Mouse (Mus musculus) bone marrow macrophage, adult 2 months (primary cell): ENCODE data around the gene Thap7. TPM values are rescaled to one million over a fixed set of nuclear protein-coding genes. Genes with fewer than 3 reads are reported as not detected.
"Not testable (repeated sequence)": the region's sequence is repeated elsewhere in the genome, so short reads cannot be mapped to it uniquely, and the experiment has no call there.

ENCODE experiments used
- H3K27ac ChIP-seq: 2 replicates; pipeline ENCODE4 v1.5.1; 2012; ENCODE audit warnings: low read depth, low read length; ENCODE audit not compliant: insufficient read depth
- H3K4me1 ChIP-seq: 2 replicates; pipeline ENCODE4 v1.6.1; 2012; ENCODE audit warnings: low read length; ENCODE audit not compliant: control insufficient read depth, insufficient read depth
- H3K4me3 ChIP-seq: 2 replicates; pipeline ENCODE4 v1.5.1; 2012; ENCODE audit warnings: mild to moderate bottlenecking, low read length, moderate library complexity; ENCODE audit not compliant: insufficient read depth
- CTCF ChIP-seq: IDR thresholded peaks from 2 replicates; pipeline ENCODE4 v1.5.1; 2012; ENCODE audit warnings: low read depth, mild to moderate bottlenecking, low read length, moderate library complexity
- POLR2A ChIP-seq: IDR thresholded peaks from 2 replicates; pipeline ENCODE4 v1.6.1; 2012; ENCODE audit warnings: mild to moderate bottlenecking, low read depth, low read length, borderline replicate concordance
- polyA plus RNA-seq: library from polyadenylated mRNA; stranded (reverse); fragments of >200 nt; gene quantifications from 2 replicates; pipeline ENCODE4 v1.2.4, GENCODE M21; 2012; ENCODE audit not compliant: missing spikeins, insufficient read depth, insufficient read length

The Thap7 gene
- polyA plus RNA-seq, 1 experiment: 25.5 TPM

- no peak overlapping the region for H3K27ac ChIP-seq
- H3K4me1 ChIP-seq: peaks cover 22% of the 10 kb centered on the region
- H3K4me3 ChIP-seq: no peak overlapping the region
- TF ChIP-seq POLR2A (no peak), CTCF (no peak)
Observed at GRCm38 (mm10) chr16:17559396-17560027, 28.6 kb upstream of the Thap7 start.

GRCm38 (mm10) chr16:17558811-17559210 is 27.9 kb upstream of the Thap7 start:
- Histone ChIP-seq H3K4me1 (peaks cover 28% of the 10 kb centered on the region), H3K4me3 (no peak overlapping the region), H3K27ac (no peak overlapping the region)
- TF ChIP-seq CTCF (no peak), POLR2A (no peak)

GRCm38 (mm10) chr16:17557947-17558480 is 27.1 kb upstream of the Thap7 start:
- no peak overlapping the region for H3K27ac ChIP-seq
- H3K4me1 ChIP-seq: peaks cover 31% of the 10 kb centered on the region
- TF ChIP-seq POLR2A (no peak), CTCF (peak; percentile 98)
- no peak overlapping the region for H3K4me3 ChIP-seq

- Histone ChIP-seq H3K27ac (no peak overlapping the region), H3K4me1 (peaks cover 31% of the 10 kb centered on the region), H3K4me3 (no peak overlapping the region)
- TF ChIP-seq POLR2A: no peak
- TF ChIP-seq CTCF: no peak
Observed at GRCm38 (mm10) chr16:17556907-17557306, 26.0 kb upstream of the Thap7 start.

- TF ChIP-seq POLR2A (no peak), CTCF (no peak)
- Histone ChIP-seq H3K4me3 (no peak overlapping the region), H3K4me1 (peaks cover 25% of the 10 kb centered on the region), H3K27ac (no peak overlapping the region)
Observed at GRCm38 (mm10) chr16:17556180-17556579, 25.2 kb upstream of the Thap7 start.

GRCm38 (mm10) chr16:17554702-17555101 is 23.8 kb upstream of the Thap7 start:
- H3K4me1 ChIP-seq: peaks cover 25% of the 10 kb centered on the region
- H3K27ac ChIP-seq, H3K4me3 ChIP-seq: not testable (repeated sequence)

- Histone ChIP-seq H3K4me1 (peaks cover 24% of the 10 kb centered on the region), H3K27ac (no peak overlapping the region), H3K4me3 (peak overlapping the region; percentile 31)
- TF ChIP-seq POLR2A (no peak), CTCF (no peak)
Observed at GRCm38 (mm10) chr16:17553910-17554685, 23.2 kb upstream of the Thap7 start.

- TF ChIP-seq POLR2A: no peak
- no peak overlapping the region for H3K4me3 ChIP-seq
- peaks cover 13% of the 10 kb centered on the region for H3K4me1 ChIP-seq
- no peak overlapping the region for H3K27ac ChIP-seq
Observed at GRCm38 (mm10) chr16:17552837-17553236, 21.9 kb upstream of the Thap7 start.

- Histone ChIP-seq H3K27ac (no peak overlapping the region), H3K4me3 (no peak overlapping the region), H3K4me1 (peaks cover 6% of the 10 kb centered on the region)
- no peak for TF ChIP-seq CTCF
- no peak for TF ChIP-seq POLR2A
Observed at GRCm38 (mm10) chr16:17542632-17543031, 11.7 kb upstream of the Thap7 start.

GRCm38 (mm10) chr16:17536584-17536983 is 5.6 kb upstream of the Thap7 start:
- TF ChIP-seq CTCF: no peak
- TF ChIP-seq POLR2A: no peak
- Histone ChIP-seq H3K27ac (no peak overlapping the region), H3K4me1 (peaks cover 4% of the 10 kb centered on the region; the same call in 1 of the 2 replicates), H3K4me3 (no peak overlapping the region)
